Mouse (Mus musculus) central nervous system, embryonic 14 days (tissue): ENCODE data around the gene Irf1. TPM values are rescaled to one million over a fixed set of nuclear protein-coding genes. Genes with fewer than 3 reads are reported as not detected.

Source experiments
- polyA plus RNA-seq: library from polyadenylated mRNA; depleted of rRNA; stranded (reverse); fragments of >200 nt; gene quantifications from 2 replicates; pipeline ENCODE4 v1.2.3, GENCODE M21; 2012; rRNA removed

The Irf1 gene
- polyA plus RNA-seq = 5.5 and 9.2 TPM in 2 replicates

DNA sequence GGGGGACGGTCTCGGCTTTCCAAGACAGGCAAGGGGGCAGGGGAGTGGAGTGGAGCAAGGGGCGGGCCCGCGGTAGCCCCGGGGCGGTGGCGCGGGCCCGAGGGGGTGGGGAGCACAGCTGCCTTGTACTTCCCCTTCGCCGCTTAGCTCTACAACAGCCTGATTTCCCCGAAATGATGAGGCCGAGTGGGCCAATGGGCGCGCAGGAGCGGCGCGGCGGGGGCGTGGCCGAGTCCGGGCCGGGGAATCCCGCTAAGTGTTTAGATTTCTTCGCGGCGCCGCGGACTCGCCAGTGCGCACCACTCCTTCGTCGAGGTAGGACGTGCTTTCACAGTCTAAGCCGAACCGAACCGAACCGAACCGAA lies at the start of gene Irf1:
Irf1 (plus strand) TSS at position 255 of the 365 bp plus-strand sequence.

DNA sequence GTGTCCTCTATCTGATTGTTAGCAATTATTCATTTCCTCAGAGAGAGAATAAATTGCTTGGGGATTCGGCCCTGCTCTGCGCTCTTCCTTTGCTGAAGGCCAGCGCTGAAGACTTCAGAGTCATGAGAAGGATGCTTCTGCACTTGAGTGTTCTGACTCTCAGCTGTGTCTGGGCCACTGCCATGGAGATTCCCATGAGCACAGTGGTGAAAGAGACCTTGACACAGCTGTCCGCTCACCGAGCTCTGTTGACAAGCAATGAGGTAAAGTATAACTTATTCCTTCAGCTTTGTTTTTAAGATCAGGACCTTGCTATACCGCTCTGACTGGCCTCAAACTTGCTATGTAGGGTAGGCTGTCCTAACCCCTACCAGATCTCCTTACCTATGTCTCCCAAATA lies 49.1 kb upstream of the Irf1 start, which contains the start of gene Il5:
Il5 (plus strand) TSS at position 80 of the 400 bp plus-strand sequence.

DNA sequence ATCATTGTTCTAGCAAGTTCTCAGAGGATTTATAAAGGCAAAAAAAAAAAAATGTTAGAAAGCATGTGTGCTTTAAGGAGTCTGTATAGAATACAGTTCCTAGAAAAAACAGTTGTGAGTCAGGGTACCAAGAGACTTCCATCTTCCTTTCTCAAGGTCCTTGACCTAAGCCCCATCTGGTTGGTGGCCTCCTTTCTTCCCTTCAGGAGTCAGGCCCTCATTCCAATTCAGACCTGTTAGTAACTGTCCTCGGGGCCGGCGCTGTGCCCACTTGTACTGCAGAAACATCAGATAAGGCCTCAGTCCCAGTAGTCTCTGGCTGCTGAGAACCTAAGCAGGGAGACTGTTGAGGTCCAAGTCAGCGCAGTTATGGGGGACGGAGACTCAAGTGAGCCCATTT lies 3.3 kb downstream of the Irf1 start, which contains the start of gene Gm17334:
Gm17334 (minus strand) TSS at position 101 of the 400 bp plus-strand sequence.

Other genes with a start within 250 kb of the Irf1 start
- 89.6 and 93.3 TPM in 2 replicates for gene Kif3a, start 202.6 kb upstream of the Irf1 start, polyA plus RNA-seq
- gene Il4, start 151.3 kb upstream of the Irf1 start, polyA plus RNA-seq = not detected in 2 replicates
- not detected in 2 replicates for gene Il13, start 135.3 kb upstream of the Irf1 start, polyA plus RNA-seq
- gene Rad50, start 62.7 kb upstream of the Irf1 start, polyA plus RNA-seq = 6.5 and 7.1 TPM in 2 replicates
- 0.05 and 0.08 TPM in 2 replicates for gene Il5, start 49.2 kb upstream of the Irf1 start, polyA plus RNA-seq
- gene Gm17334, start 3.2 kb downstream of the Irf1 start, polyA plus RNA-seq = 0.06 and 0.19 TPM in 2 replicates
- 0.11 and 0.64 TPM in 2 replicates for gene Gm12216, start 89.2 kb downstream of the Irf1 start, polyA plus RNA-seq
- 12.3 TPM in 2 replicates for gene Slc22a5, start 121.6 kb downstream of the Irf1 start, polyA plus RNA-seq
- 3.4 and 5.4 TPM in 2 replicates for gene Slc22a21, start 210.3 kb downstream of the Irf1 start, polyA plus RNA-seq